Mouse (Mus musculus) megakaryocyte progenitor cell, adult 5-6 weeks (primary cell): ENCODE measurements around the gene Irf2. TPM values are rescaled to one million over a fixed set of nuclear protein-coding genes. Genes with fewer than 3 reads are reported as not detected.

Experiments used
- ATAC-seq: replicated peaks from 2 replicates; pipeline ENCODE4 v1.8.0; 2016; ENCODE audit warnings: mild to moderate bottlenecking, moderate TSS enrichment, inconsistent platforms; ENCODE audit not compliant: poor library complexity
- total RNA-seq, 2 experiments: library from RNA; stranded (forward) in 1 of 2; stranded (reverse) in 1 of 2; fragments of 157-497, 149-512 nt in 1 of 2; fragments of 200-1000 nt in 1 of 2; gene quantifications; 2 replicates each; pipeline versions ENCODE4 v1.2.3 to v1.2.4; 2015 to 2017

The Irf2 gene
- total RNA-seq, 2 experiments from 2014 or later, result 11.9 to 56.6 TPM

- ATAC-seq, result no peak
These were observed 98.5 kb downstream of the Irf2 start for GRCm38 (mm10) chr8:46838052-46838451.

GRCm38 (mm10) chr8:46840390-46840789 lies 100.9 kb downstream of the Irf2 start:
- no peak for ATAC-seq

- no peak for ATAC-seq
These were observed 101.3 kb downstream of the Irf2 start for GRCm38 (mm10) chr8:46840791-46841190.

- ATAC-seq, result peak; percentile 70
These were observed 103.2 kb downstream of the Irf2 start for GRCm38 (mm10) chr8:46842676-46843181.

- no peak for ATAC-seq
These were observed 104.3 kb downstream of the Irf2 start for GRCm38 (mm10) chr8:46843855-46844254.

GRCm38 (mm10) chr8:46844371-46844973 lies 104.9 kb downstream of the Irf2 start:
- peak; percentile 35 for ATAC-seq

GRCm38 (mm10) chr8:46844974-46845774 lies 105.6 kb downstream of the Irf2 start:
- ATAC-seq, result peak; percentile 47

- no peak for ATAC-seq
These were observed 106.4 kb downstream of the Irf2 start for GRCm38 (mm10) chr8:46845891-46846290.

GRCm38 (mm10) chr8:46846893-46847292 lies 107.4 kb downstream of the Irf2 start:
- ATAC-seq, result no peak

- no peak for ATAC-seq
These were observed 108.6 kb downstream of the Irf2 start for GRCm38 (mm10) chr8:46848011-46848641.

GRCm38 (mm10) chr8:46848931-46849330 lies 109.4 kb downstream of the Irf2 start:
- ATAC-seq, result peak; percentile 47

GRCm38 (mm10) chr8:46849458-46849857 lies 109.9 kb downstream of the Irf2 start:
- ATAC-seq, result no peak

GRCm38 (mm10) chr8:46850258-46850897 lies 110.8 kb downstream of the Irf2 start:
- ATAC-seq, result no peak

GRCm38 (mm10) chr8:46851560-46851959 lies 112.0 kb downstream of the Irf2 start:
- peak; percentile 72 for ATAC-seq

- ATAC-seq, result peak; percentile 26
These were observed 112.8 kb downstream of the Irf2 start for GRCm38 (mm10) chr8:46852377-46852776.

GRCm38 (mm10) chr8:46859164-46859846 lies 119.8 kb downstream of the Irf2 start:
- peak; percentile 72 for ATAC-seq

GRCm38 (mm10) chr8:46859847-46860167 lies 120.3 kb downstream of the Irf2 start:
- ATAC-seq, result no peak

GRCm38 (mm10) chr8:46862508-46862907 lies 123.0 kb downstream of the Irf2 start:
- ATAC-seq, result no peak

- ATAC-seq, result no peak
These were observed 125.9 kb downstream of the Irf2 start for GRCm38 (mm10) chr8:46865428-46865827.

- ATAC-seq, result no peak
These were observed 127.9 kb downstream of the Irf2 start for GRCm38 (mm10) chr8:46867440-46867839.
